Mouse (Mus musculus) ovary, adult 18-20 months (tissue): ENCODE measurements at regions not wholly inside any gene's neighbourhood (a gene's known extent, or its start where the extent isn't known, plus 50 kb on each side); places are given as distances from the start of the nearest gene placed in this dataset.

Experiments used
- DNase-seq: peaks from one replicate; pipeline ENCODE4 v3.0.0; 2022; ENCODE audit warnings: low spot score, mixed read lengths

GRCm38 (mm10) chr5:111897568-111897967 is 163.8 kb downstream of the Gm26897 start:
- no peak for DNase-seq

GRCm38 (mm10) chr5:111898482-111898881 is 164.8 kb downstream of the Gm26897 start:
- no peak for DNase-seq

- DNase-seq = no peak
Measured at GRCm38 (mm10) chr5:111901197-111901596, 167.5 kb downstream of the Gm26897 start.

- DNase-seq = peak; percentile 5
Measured at GRCm38 (mm10) chr5:111901678-111902077, 168.0 kb downstream of the Gm26897 start.

GRCm38 (mm10) chr5:111908085-111908484 is 174.4 kb downstream of the Gm26897 start:
- no peak for DNase-seq

- no peak for DNase-seq
Measured at GRCm38 (mm10) chr5:111910514-111910913, 176.8 kb downstream of the Gm26897 start.

- no peak for DNase-seq
Measured at GRCm38 (mm10) chr5:111913354-111913753, 179.6 kb downstream of the Gm26897 start.

GRCm38 (mm10) chr5:111914296-111914695 is 180.6 kb downstream of the Gm26897 start:
- DNase-seq = no peak

- DNase-seq = no peak
Measured at GRCm38 (mm10) chr5:111917643-111918252, 184.0 kb downstream of the Gm26897 start.

- DNase-seq = no peak
Measured at GRCm38 (mm10) chr5:111918888-111919287, 185.2 kb downstream of the Gm26897 start.

- no peak for DNase-seq
Measured at GRCm38 (mm10) chr5:111922991-111923701, 189.4 kb downstream of the Gm26897 start.

GRCm38 (mm10) chr5:111925757-111926156 is 192.0 kb downstream of the Gm26897 start:
- DNase-seq = no peak

GRCm38 (mm10) chr5:111929180-111929990 is 195.7 kb downstream of the Gm26897 start:
- DNase-seq = no peak

- no peak for DNase-seq
Measured at GRCm38 (mm10) chr5:111929991-111930339, 196.2 kb downstream of the Gm26897 start.

GRCm38 (mm10) chr5:111931733-111932132 is 198.0 kb downstream of the Gm26897 start:
- no peak for DNase-seq

- no peak for DNase-seq
Measured at GRCm38 (mm10) chr5:111935381-111936134, 201.8 kb downstream of the Gm26897 start.

- DNase-seq = no peak
Measured at GRCm38 (mm10) chr5:111941831-111942230, 208.1 kb downstream of the Gm26897 start.

GRCm38 (mm10) chr5:111942792-111943191 is 209.1 kb downstream of the Gm26897 start:
- no peak for DNase-seq

GRCm38 (mm10) chr5:111943337-111944162 is 209.8 kb downstream of the Gm26897 start:
- no peak for DNase-seq

- no peak for DNase-seq
Measured at GRCm38 (mm10) chr5:111944273-111944971, 210.7 kb downstream of the Gm26897 start.

- no peak for DNase-seq
Measured at GRCm38 (mm10) chr5:111944972-111945285, 211.2 kb downstream of the Gm26897 start.
